Mouse (Mus musculus) ES-Bruce4 (cell line): Measurements from ENCODE around the gene D430041D05Rik.

Experiments used
- CTCF ChIP-seq: IDR thresholded peaks from one replicate; pipeline ENCODE4 v1.8.1; 2011; ENCODE audit warnings: low read depth, low read length
- EP300 ChIP-seq: IDR thresholded peaks from 2 replicates; pipeline ENCODE4 v1.6.1; 2011; ENCODE audit warnings: low read depth, low read length; ENCODE audit not compliant: insufficient read depth

- TF ChIP-seq CTCF (no peak), EP300 (no peak)
Measured at GRCm38 (mm10) chr2:104251647-104252046, 159.2 kb downstream of the D430041D05Rik start.
